Mouse (Mus musculus) granulocyte monocyte progenitor cell, adult 5-6 weeks (primary cell): ENCODE results near the gene Actr2. TPM values are rescaled to one million over a fixed set of nuclear protein-coding genes. Genes with fewer than 3 reads are reported as not detected.
"Not testable (repeated sequence)": the region's sequence is repeated elsewhere in the genome, so short reads cannot be mapped to it uniquely, and the experiment has no call there.

ENCODE experiments used
- ATAC-seq: replicated peaks from 2 replicates; pipeline ENCODE4 v1.8.0; 2016; ENCODE audit warnings: mild to moderate bottlenecking, moderate TSS enrichment, inconsistent platforms; ENCODE audit not compliant: poor library complexity, severe bottlenecking
- total RNA-seq, 2 experiments: library from RNA; stranded (forward) in 1 of 2; stranded (reverse) in 1 of 2; fragments of 200-712, 200-1000 nt in 1 of 2; fragments of >200 nt in 1 of 2; fragmentation: Nextera tagmentation in 1 of 2; gene quantifications; 2 replicates each; pipeline ENCODE4 v1.2.3; 2014 to 2017

The Actr2 gene
- total RNA-seq, 2 experiments from 2014 or later = 205 to 254 TPM

DNA sequence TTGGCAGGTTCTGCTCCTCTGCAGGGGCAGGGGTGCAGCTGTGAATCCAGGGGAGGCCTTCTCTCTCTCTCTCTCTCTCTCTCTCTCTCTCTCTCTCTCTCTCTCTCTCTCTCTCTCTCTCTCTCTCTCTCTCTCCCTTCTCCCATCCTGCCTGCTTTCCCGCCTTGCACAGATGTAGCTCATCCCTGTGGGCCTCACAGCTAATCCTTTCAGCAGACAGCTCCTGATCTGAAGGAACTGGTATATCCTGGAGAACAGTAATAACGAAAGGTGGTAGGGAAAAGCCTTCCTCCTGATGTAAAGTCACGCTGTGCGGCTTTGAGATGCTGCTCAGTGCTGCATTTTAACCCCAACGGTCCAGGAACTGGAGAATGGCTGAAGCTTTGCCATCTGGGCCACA lies 58.1 kb downstream of the Actr2 start:
- ATAC-seq = no peak

DNA sequence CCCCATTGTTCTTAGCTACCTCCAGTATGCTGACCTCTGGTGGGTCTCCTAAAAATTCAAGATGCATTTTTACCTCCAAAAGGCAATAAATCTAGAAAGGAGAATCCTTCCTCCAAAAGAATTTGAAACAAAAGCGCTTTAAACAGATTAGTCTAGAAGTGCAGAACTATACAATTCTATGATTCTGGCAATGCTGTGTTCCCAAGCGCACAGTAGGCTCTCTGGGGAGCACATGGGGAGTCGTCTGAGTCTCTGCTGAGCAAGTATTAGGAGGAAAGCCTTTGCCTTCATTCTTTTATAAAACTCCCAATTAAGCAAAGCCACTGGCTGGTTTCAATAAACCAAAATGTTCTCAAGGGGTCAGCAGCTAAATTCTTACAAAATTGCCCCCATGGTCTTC lies 58.8 kb downstream of the Actr2 start:
- ATAC-seq = no peak

DNA sequence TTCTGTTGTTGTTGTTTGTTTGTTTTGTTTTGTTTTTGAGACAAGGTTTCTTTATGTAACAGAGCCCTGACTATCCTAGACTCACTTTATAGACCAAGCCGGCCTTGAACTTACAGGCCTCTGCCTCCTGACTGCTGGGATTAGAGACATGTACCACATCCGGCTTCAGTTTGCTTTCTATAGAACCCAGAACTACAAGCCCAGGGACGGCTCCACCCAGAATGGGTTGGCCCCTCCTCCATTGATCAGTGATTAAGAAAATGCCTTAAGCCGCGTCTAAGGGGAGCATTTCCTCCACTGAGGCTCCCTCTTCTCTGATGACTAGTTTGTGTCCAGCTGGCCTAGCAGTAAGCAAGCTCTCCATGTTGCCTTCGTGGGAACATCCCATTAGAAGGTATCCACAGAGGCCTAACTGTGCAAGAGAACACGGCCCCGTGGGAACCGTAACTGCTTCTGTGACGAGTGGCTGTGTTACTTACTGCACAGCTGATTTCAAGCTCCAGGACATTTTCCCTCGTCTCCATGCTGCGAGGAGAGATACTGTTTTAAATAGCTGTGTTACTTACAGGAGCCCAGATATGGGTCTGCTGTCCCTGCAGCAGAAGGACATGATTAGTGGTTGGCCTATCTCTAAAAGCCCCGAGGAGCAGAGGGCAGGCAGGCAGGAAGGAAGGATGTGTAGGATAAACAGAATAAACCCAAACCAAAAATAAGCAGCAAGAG lies 59.7 kb downstream of the Actr2 start:
- no peak for ATAC-seq

DNA sequence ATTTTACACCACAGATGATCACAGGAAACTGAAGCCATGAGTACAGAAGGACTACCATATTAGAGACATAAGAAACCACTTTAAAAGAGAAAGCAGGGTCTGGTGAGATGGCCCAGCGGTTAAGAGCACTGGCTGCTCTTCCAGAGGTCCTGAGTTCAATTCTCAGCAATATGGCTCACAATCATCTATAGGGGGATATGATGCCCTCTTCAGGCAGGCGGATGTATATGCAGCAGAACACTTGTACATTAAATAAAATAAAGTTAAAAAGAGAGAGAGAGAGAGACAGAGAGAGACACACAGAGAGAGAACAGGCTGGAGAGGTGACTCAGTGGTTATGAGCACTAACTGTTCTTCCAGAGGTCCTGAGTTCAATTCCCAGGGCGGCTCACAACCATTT lies 67.1 kb downstream of the Actr2 start:
- no peak for ATAC-seq

DNA sequence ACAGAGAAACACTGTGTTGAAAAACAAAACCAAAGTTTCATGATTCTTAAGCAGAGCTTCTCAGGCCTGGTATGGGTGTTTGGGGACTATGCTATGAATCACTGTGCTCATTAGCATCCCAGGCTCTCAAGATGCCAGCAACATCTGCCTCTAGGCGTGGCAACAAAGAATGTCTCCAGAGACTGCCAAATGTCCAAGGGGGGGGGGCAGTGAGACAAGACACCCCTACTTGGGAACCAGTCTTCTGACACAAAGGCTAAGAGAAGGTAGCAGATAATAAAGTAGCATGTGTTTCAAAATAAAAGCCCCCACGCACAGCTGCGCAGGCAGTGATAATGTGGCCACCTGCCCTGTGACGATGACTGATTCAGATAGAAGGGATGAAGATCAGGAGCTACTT lies 69.5 kb downstream of the Actr2 start:
- no peak for ATAC-seq

DNA sequence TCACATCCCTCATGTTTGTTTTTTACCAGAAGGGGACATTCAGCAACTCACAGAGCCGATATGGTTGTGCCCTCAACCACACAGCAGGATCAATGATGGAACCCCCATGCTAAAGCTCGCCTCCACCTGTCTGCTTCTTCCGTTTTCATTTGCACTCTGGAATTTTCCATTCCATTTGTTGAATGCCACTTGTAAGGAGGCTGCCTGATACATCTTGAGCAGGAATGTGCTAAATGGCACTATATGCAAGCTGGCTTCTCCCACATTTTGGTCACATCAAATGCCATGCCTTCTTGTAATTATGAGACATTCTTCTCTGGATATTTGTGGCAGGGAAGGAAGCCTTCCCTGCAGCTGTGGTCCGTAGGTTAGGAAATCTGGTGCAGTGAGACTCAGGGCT lies 70.6 kb downstream of the Actr2 start:
- ATAC-seq = no peak

DNA sequence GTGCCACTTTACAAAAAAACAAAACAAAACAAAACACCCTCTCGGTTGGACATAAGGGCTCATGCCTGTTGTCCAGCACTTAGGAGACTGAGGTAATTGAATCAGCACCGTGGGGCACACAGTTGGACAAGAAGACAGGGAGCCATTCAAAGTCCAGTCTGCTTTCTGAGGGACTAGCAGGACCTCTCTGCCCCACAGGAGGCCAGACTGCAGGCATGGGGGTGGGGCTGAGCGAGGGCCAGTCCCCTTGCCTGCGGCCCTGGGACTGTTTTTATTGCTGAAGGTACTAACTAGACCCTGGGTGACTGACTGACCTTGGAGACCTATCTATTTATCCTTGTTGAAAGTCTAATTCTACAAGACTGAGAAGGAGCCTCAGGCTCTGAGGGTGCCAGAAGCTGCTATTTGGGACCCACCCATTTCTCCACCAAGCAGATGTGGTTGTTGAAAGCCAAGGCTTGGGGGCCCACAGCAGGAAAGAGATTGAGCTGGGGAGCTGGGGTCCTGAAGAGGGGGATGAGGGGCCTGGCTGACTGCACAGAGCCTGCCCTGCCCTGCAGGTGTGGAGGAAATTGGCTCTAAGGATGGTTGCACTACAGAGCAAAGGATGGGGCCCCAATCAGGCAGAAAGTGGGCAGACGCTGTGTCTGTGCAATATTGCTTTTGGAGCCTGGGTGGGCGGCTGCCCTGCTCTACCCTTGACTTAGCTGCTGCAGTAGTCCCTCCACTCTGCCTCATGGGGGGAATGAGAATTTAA lies 71.4 kb downstream of the Actr2 start:
- ATAC-seq = no peak

DNA sequence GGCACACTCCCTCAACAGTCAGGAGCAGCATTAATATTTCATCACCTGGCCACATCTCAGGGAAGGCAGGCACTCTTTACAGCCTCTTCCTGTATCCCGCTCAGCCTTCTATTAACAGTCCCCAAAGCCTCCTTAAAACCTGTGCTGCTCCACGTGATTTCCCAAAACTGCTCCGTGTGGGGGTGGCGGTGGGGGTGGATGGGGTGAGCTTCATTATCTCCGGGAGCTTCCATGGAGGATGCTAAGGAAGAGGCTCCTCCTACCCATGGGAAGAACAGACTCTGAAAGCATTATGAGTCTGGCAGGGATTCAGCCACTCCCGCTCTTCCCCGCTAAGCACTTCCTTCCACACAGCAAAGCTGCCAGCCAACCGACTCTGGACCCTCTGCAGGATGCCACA lies 74.0 kb downstream of the Actr2 start:
- no peak for ATAC-seq

DNA sequence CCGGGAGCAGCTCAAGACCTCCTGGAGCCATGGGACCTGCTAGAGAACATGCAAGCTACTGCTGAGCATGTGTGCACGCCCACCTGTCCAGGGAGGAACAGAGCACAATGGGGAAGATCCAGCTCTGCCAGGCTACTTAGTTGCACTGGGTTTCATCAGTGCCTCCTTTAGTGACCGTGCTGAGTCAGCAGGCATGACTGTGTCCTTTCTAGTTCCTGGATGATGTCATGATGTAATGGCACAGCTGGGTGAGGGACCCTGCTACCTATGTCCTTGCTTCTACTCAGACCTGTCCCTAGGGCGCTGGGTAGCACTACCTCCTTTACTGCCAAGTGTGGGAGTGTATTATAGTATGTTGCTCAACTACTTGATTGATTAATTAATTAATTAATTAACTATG lies 75.0 kb downstream of the Actr2 start:
- peak; percentile 56 for ATAC-seq

DNA sequence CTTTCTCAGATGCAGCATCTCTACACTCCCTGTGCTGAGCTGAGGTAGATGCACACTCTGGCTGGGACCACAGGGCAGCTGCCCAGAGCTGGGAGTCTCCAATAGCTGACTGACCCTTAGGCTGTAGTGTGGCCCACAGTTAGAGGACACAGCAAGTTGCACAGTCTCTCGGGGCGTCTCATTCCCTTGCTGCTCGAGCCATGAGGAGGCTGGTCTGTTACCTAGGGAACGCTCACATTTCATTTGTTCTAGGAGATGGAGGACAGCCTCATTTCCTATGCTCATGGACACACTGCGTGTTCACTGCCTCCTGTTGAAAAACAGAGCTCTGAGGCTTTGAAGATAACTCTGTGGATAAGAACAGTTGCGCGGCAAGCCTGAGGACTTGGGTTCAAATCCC lies 76.7 kb downstream of the Actr2 start:
- no peak for ATAC-seq

DNA sequence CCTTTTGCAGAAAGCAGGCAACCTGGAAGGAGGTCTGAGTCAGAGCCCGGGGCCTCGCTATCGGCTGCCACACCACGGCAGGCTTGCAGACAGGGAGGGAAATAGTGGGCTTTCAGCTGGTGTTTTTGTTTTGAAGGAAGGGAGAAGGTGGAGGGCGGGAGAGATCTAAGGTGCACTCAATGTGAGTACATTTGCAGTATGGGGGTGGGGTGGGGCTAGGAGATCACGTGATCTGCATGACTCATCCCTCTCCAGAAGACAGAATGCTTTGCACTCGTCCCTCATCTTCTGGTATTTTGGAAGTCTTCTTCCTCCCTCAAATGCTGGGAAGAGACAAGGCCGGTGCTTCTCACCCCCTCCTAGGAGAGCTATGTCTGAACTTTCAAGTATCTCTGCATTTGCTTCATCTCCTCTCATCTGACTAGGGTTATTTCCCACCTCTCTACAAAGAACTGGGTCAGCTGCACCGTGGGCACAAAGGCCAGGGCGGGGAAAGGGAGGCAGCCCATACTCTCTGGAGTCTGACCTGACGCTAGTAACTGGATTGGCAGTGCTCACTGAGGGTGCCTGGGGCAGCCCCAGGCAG lies 77.3 kb downstream of the Actr2 start:
- ATAC-seq = peak; percentile 37; the same call in 1 of the 2 replicates

DNA sequence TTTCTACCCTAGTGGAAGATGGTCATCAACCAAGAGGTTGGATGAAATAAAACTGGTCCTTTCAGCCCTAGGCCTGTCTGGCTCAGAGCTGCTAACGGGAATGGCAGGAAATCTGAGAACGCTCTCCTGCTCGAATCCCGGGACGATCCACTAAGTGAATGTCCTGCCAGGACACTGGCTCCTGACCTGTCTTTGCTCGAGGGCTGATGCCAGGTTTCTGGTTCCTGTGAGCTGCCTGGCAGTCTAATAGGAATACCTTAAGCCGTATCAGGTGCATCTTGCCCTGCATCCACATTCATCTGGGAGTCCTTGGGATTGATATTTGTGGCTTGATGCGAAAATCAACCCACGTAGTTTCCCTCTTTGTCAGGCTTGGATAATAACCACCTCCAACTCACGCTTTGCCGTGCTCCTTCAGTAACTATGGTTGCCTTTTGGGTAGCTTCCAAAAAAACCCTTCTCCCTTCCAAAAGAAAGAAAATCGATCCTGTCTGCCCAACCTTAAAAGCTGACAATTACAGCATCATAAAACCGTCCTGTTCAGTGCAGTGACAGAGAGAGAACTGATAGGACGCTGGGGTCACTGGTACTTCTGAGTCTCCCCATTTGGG lies 78.3 kb downstream of the Actr2 start:
- ATAC-seq = no peak

DNA sequence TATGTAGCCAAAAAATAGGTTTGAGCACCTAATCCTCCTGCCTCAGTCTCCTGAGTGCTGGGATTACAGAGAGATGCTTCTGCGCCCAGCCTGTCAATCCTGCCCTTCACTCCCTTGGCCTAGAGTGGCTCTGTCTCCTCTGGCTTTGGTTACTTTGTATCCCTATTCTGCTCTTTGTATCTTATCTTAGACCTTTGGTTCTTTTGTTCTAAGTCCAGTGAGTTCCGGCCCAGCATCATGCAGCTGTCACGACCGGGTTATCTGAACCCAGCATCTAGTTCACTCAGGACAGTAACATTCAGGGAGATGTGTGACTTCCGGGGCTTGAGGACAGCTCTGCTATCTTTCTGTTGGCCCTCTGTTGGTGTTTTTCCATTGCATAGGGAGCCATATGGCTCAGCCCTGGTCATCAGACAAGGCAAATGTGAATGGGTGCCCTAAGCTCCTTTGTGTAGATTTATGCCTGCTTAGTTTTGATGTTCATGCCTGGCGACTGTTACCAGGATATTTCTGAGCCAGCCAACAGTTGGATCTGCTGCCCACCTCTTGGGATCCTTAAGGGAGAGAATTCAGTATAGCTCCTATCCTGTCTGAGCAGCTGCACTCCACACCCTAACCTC lies 79.1 kb downstream of the Actr2 start:
- no peak for ATAC-seq

DNA sequence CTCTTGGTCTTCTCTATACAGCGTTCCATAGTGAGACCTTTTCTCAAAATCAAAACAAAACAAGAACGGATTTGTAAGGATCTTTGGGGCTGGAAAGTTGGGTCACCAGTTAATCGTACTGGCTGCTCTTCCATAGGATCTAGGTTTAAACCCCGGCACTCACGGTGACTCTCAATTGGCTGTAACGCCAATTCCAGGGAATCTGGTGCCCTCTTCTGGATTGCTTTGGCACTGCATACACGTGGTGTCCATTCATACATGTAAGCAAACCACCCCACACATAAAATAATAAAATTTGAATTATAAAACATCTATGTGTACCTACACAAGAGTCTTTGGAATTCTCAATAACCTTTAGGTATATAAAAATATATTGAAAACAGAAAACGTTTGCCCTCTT lies 81.2 kb downstream of the Actr2 start:
- peak; percentile 70 for ATAC-seq

DNA sequence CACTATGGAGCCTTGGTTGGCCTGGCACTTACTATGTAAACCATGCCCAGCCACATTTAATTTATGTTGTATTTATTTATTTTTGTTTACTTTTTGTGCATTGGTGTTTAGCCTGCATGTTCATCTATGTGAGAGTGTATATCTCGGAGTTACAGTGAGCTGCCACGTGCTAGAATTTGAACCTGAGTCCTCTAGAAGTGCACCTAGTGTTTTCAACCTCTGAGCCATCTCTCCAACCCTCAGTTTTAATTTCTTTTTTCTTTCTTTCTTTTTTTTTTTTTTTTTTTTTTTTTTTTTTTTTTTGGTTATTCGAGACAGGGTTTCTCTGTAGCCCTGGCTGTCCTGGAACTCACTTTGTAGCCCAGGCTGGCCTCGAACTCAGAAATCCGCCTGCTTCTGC lies 81.7 kb downstream of the Actr2 start:
- not testable (repeated sequence) for ATAC-seq

DNA sequence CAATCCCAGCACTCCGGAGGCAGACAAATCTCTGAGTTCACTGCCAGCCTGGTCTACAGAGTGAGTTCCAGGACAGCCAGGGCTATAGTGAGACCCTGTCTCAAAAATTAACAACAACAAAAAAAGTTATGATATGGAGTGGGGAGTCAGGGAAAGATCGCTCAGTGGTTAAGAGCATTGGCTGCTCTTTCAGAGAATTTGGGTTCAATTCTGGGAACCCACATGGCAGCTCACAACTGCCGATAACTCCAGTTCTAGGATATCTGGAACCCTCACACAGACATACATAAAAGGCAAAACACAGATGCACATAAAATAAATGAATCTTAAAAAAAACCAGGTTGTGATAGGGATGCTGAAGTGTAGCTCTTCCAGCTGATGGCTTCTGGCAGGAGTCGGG lies 83.7 kb downstream of the Actr2 start:
- no peak for ATAC-seq

DNA sequence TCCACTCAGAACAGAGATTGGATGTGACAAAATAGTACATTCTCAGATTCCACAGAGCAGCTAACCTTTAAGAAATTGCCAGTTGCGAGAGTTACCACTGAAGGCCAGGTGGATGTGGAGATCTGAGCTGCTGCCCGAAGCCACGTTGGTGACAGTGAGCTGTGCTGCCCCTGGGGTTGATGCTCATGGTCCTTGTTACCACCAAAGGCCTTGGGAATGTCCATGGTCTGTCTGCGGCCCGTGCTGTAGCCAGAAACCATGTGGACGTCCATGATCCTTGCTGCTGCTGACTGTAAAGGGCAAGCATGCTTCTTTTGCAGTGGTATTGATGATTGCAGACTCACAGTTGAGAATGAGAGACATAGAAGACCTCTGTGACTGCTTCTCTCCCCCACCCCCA lies 84.3 kb downstream of the Actr2 start:
- ATAC-seq = no peak

DNA sequence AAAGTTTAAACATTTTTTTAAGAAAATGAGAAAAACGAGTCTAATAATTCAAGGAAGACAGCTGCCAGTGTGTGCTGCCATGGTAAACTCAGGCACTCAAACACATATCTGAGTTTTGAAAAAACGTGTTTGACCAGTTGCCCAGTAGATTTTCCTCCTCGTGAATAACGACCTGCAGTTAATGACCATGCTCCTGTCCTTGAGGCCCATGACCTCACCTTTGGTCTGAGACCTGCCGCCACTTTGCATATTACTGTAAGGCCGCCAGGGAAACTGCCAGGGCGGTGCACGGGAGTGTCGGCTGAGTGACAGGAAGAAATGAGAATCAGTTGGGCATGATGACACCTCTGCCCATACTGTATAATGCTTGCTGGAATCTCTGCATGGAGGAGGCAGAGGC lies 85.0 kb downstream of the Actr2 start:
- ATAC-seq = no peak

DNA sequence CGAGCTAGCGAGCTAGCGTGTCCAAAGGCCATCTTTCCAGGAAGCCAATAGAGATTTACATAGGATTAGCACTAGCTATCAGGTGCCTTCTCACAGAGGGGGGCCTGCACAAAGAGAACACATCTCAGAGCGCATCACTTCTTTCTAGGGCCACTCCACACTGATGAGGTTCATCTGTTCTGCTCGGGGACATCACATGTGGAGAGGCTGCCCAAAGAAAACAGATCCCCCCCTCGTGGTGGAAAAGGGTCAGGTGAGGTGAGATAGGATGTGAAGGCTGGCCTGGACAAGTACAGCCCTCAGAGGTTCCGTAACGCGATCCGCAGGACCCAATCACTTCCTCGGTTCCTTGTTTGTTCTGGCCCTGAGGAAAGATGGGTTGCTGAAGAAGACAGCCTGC lies 86.8 kb downstream of the Actr2 start:
- ATAC-seq = no peak

DNA sequence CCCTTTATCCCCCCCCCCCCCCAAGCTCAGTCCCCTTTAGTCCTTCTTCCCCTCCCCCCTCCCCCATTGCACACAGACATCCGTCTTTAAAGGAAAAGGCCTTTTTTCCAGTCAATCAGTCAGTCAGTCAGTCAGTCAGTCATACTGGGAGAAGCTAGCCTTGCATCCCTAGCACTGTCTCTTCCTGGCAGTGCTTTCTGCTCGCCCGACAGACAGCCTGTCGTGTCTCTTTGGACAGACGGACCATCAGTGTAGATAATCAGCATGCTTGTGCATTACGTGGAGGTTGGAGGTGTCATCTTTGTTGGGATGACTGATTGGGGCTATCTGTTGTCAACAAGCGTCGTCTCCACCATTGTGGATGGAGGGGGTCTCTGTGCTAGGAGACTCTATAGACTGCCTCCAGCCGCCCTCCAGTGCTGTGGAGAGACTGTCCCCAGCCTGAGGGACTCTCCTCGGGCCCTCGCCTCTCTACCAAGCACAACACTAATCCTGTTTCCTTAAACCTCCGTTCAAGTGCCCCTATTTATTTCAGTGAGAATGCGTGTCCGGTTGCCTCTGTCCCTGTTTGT lies 89.7 kb downstream of the Actr2 start:
- ATAC-seq = no peak

DNA sequence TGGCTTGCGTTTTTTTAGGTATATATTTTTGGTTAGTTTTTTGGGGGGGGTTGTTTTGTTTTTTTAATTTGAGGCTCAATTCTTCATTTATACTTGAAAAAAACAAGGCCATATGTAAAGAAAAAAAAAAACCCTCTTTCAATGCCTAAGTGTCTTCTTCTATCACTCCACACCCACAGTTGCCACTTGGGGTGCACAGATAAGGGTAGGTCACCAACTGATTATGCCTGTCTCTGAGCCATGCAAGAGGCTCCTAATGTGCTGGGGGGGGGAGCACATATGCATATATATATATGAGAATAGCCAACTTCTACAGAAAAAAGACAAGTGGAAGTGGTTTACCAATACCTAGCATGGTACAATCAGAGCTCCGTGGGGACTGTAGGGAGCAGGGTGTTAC lies 90.3 kb downstream of the Actr2 start:
- ATAC-seq = no peak
